Mouse (Mus musculus) hindbrain, embryonic 12.5 days (tissue): ENCODE data around the gene Rchy1. TPM values are rescaled to one million over a fixed set of nuclear protein-coding genes. Genes with fewer than 3 reads are reported as not detected.

Source experiments
- ATAC-seq: fragments of 200-750 bp; cut with Nextera tagmentation; 2 replicates; pipeline ENCODE4 v1.8.0; 2017; ENCODE audit warnings: moderate TSS enrichment; ENCODE audit not compliant: low FRiP score
- H3K27ac ChIP-seq: fragments of 300-500 bp; sonication (generic); 2 replicates; pipeline ENCODE4 v1.5.1; 2016; ENCODE audit warnings: mild to moderate bottlenecking
- H3K27me3 ChIP-seq: fragments of 300-500 bp; sonication (generic); 2 replicates; pipeline ENCODE4 v1.6.1; 2016; ENCODE audit warnings: mild to moderate bottlenecking
- H3K36me3 ChIP-seq: fragments of 300-500 bp; sonication (generic); 2 replicates; pipeline ENCODE4 v1.6.1; 2016; ENCODE audit warnings: mild to moderate bottlenecking
- H3K4me1 ChIP-seq: fragments of 300-500 bp; sonication (generic); 2 replicates; pipeline ENCODE4 v1.6.1; 2016
- H3K4me2 ChIP-seq: fragments of 300-500 bp; sonication (generic); replicated peaks from 2 replicates; pipeline ENCODE4 v1.6.1; 2016; ENCODE audit warnings: mild to moderate bottlenecking
- H3K4me3 ChIP-seq: fragments of 300-500 bp; sonication (generic); 2 replicates; pipeline ENCODE4 v1.5.1; 2016; ENCODE audit warnings: mild to moderate bottlenecking
- H3K9ac ChIP-seq: fragments of 300-500 bp; sonication (generic); 2 replicates; pipeline ENCODE4 v1.6.1; 2016; ENCODE audit warnings: mild to moderate bottlenecking, moderate library complexity
- H3K9me3 ChIP-seq: fragments of 300-500 bp; sonication (generic); replicated peaks from 2 replicates; pipeline ENCODE4 v1.6.1; 2016; ENCODE audit warnings: mild to moderate bottlenecking
- WGBS: fragments of 180-500 bp; shearing (Covaris S2); methylation state at CpG from one replicate; pipeline ENCODE4 v1.1.7; 2016; 5-methylcytosine and 5-hydroxymethylcytosine counted together
- polyA plus RNA-seq: library from polyadenylated mRNA; unstranded; fragments of >200 nt; fragmentation: Nextera tagmentation; extraction: Ambion mirVana; gene quantifications from 2 replicates; pipeline ENCODE4 v1.2.1, GENCODE M21; 2016

The Rchy1 gene
- 71.0 and 74.0 TPM in 2 replicates for polyA plus RNA-seq

DNA sequence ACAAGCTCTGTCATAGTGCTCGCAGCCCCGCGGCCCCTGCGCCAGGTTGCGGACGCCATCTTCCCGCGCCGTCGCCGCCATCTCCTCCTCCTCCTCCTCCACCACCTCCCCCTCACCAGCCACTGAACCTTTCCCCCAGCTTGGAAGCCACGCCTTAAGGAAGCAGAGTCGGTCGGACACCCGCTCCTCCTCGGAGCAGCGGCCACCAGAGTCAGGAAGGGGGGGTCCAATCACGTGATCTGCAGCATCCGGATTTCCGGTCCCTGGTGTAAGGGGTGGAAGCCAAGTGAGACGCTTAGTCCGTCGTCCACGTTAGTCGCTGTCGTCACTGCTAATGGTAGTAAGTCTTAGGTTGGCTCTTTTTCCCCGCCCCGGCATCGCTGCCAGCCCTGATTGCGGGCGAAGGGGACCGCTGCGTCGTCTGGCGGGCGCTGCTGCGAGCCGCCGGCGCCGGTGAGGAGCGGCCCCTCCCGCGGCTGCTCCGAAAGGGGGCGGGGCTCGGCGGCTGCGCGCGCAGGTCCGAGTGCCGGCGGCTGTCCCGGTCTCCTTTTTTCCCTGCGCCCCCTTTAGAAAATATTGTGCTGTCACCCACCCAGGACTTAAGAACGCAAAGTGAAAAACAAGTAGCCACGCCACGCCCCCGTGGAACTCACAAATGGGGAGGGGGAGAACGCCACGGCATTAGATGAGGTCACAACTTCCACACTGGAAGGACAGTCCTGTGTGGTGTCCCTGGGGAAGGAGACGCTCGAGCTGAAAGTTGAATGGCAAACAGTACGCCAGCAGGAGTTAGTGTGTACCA is at the start of gene Rchy1:
Gene Rchy1 (minus strand): TSS at position 430 of the 802 bp plus-strand sequence.
- under 1% methylated on average over 64 of the region's 65 CpGs for WGBS
- peak; percentile 99 for ATAC-seq
- H3K4me2 ChIP-seq = peak within 1 kb of the TSS; percentile 56
- peaks cover under 1% of the 10 kb centered on the region; the same call in 1 of the 2 replicates for H3K36me3 ChIP-seq
- peaks cover 17% of the 10 kb centered on the region for H3K4me1 ChIP-seq
- peak within 1 kb of the TSS; percentile 72 for H3K4me3 ChIP-seq
- no peaks in the 10 kb centered on the region for H3K27me3 ChIP-seq
- peak within 1 kb of the TSS; percentile 99 for H3K27ac ChIP-seq
- H3K9me3 ChIP-seq = no peaks in the 10 kb centered on the region
- peak within 1 kb of the TSS; percentile 80 for H3K9ac ChIP-seq

DNA sequence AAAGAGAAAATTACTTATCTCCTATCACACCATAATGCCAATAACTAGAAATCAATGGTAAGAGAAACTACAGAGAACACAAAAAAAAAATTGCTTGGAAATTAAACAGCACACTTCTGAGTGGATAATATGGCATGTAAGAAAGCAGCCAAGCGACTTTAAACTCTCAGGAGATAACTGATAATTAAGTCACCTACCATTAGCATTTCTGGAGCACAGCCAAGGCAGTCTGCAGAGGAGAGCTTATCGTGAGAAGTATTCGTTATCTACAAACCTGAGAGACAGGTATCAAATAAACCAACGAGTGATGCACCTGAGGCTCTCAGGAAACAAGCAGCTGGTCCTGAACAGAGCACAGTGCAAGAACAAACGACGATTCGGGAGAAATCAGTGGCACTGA is 48.9 kb upstream of the Rchy1 start:
- no peaks in the 10 kb centered on the region for H3K27me3 ChIP-seq
- no peaks in the 10 kb centered on the region for H3K9me3 ChIP-seq
- H3K36me3 ChIP-seq = no peaks in the 10 kb centered on the region
- H3K4me3 ChIP-seq = no peak overlapping the region
- 78% methylated on average over 7 of the region's 7 CpGs for WGBS
- no peak overlapping the region for H3K9ac ChIP-seq
- no peak overlapping the region for H3K4me2 ChIP-seq
- H3K4me1 ChIP-seq = no peaks in the 10 kb centered on the region
- H3K27ac ChIP-seq = no peak overlapping the region
- ATAC-seq = no peak

DNA sequence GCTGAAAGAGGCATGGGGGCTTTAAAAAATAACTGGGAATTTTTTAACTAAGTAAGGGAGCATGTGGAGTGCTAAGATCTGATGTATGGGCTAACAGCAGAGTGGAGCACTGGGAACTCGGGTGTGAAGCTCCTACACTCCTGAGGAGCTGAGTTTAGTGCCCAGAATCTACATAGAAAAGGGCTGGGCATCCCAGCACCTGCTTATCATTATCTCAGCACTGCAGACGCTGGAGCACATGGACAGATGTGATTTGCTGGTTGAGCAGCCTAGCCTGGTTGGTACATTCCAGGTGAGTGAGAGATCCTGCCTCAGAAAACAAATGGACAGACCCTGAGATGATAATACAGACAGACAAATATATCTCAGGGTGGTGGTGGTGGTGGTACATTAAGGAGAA is 47.0 kb upstream of the Rchy1 start:
- no peak overlapping the region for H3K4me2 ChIP-seq
- no peaks in the 10 kb centered on the region for H3K36me3 ChIP-seq
- no peaks in the 10 kb centered on the region for H3K4me1 ChIP-seq
- no peak overlapping the region for H3K4me3 ChIP-seq
- WGBS = 40% methylated on average over 2 of the region's 2 CpGs
- H3K9ac ChIP-seq = no peak overlapping the region
- no peak overlapping the region for H3K27ac ChIP-seq
- no peaks in the 10 kb centered on the region for H3K27me3 ChIP-seq
- no peaks in the 10 kb centered on the region for H3K9me3 ChIP-seq
- no peak for ATAC-seq

DNA sequence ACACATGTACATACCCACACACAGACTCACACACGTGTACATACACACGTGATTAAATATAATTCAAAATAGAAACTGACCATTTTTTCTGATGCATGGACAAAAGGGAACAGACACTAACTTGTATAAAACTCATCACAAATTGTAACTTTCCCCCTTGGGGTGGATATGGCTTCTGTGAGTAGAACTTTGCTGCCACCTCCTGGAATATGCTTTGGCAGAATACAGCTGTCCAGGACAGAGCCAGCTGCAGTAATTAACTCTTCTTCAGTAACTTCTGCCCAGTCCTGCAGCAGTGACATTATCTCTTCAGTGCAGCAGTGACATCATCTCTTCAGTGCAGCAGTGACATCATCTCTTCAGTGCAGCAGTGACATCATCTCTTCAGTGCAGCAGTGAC is 40.1 kb upstream of the Rchy1 start:
- no peaks in the 10 kb centered on the region for H3K27me3 ChIP-seq
- no peak overlapping the region for H3K4me3 ChIP-seq
- no peak for ATAC-seq
- no peaks in the 10 kb centered on the region for H3K36me3 ChIP-seq
- H3K9me3 ChIP-seq = no peaks in the 10 kb centered on the region
- no peak overlapping the region for H3K4me2 ChIP-seq
- no peak overlapping the region for H3K9ac ChIP-seq
- WGBS = 63% methylated on average over 2 of the region's 2 CpGs
- H3K4me1 ChIP-seq = no peaks in the 10 kb centered on the region
- no peak overlapping the region for H3K27ac ChIP-seq

DNA sequence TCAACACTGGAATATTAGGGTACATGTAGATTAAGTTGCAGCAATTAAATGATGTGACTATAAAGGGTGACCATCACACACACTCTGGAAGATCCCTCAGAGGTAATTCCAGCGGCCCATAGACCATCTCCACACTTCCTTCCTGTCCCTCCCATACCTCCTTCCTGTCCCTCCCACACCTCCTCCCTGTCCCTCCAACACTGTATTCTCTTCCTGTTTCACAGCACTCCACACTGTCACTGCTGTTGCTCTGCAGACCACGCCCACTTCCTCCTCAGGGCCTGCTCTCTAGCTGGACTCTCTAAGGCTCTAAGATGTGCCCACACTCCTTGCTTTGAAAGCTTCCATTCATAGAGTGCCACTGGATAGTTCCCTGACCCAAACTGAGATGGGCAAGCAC is 37.9 kb upstream of the Rchy1 start:
- no peak overlapping the region for H3K27ac ChIP-seq
- no peak overlapping the region for H3K4me3 ChIP-seq
- WGBS = 71% methylated on average over 2 of the region's 2 CpGs
- no peaks in the 10 kb centered on the region for H3K36me3 ChIP-seq
- H3K9ac ChIP-seq = no peak overlapping the region
- H3K9me3 ChIP-seq = no peaks in the 10 kb centered on the region
- H3K27me3 ChIP-seq = no peaks in the 10 kb centered on the region
- H3K4me2 ChIP-seq = no peak overlapping the region
- no peak for ATAC-seq
- no peaks in the 10 kb centered on the region for H3K4me1 ChIP-seq

DNA sequence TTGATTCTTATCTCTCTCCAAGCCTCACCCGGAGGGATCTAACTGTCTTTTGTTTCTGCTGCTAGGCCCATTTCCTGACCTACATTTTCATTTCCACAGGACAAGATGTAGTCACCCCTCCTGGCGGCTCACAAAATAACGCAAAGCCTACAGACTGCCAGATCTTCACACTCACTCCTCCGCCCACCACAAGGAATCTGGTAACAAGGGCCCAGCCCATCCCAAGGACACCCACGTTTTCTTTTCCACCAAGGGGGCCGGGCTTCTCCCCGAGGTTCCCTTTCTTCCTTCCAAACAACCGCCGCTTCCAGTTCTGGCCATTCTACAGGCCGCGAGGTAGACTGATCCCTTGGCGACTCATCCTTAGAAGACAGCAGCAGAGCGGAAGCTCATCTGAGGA is 31.7 kb upstream of the Rchy1 start:
- no peaks in the 10 kb centered on the region for H3K36me3 ChIP-seq
- no peak overlapping the region for H3K4me2 ChIP-seq
- ATAC-seq = no peak
- no peak overlapping the region for H3K27ac ChIP-seq
- H3K9ac ChIP-seq = no peak overlapping the region
- 59% methylated on average over 13 of the region's 13 CpGs for WGBS
- no peaks in the 10 kb centered on the region for H3K9me3 ChIP-seq
- no peaks in the 10 kb centered on the region for H3K4me1 ChIP-seq
- H3K27me3 ChIP-seq = no peaks in the 10 kb centered on the region
- no peak overlapping the region for H3K4me3 ChIP-seq

DNA sequence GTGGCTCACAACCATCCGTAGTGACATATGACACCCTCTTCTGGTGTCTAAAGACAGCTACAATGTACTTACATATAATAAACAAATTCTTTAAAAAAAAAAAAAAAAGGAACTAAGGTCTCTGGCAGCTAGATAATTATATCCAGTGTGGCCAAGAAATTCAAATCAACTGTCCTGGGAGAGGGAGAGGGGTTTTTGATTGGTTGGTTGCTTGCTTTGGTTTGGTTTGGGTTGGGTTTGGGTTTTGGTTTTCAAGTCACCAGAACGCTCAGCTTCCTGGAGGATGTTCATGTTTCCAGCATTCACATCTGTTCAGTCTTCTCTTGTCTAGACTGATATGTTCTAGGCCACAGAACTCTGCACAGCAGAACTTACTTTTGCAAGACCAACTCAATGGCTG is 30.2 kb upstream of the Rchy1 start:
- Histone ChIP-seq H3K4me1 (no peaks in the 10 kb centered on the region), H3K27me3 (no peaks in the 10 kb centered on the region), H3K9me3 (no peaks in the 10 kb centered on the region), H3K36me3 (no peaks in the 10 kb centered on the region), H3K27ac (no peak overlapping the region), H3K4me3 (no peak overlapping the region), H3K9ac (no peak overlapping the region), H3K4me2 (no peak overlapping the region)
- no peak for ATAC-seq
- WGBS = 88% methylated on average over 2 of the region's 2 CpGs

DNA sequence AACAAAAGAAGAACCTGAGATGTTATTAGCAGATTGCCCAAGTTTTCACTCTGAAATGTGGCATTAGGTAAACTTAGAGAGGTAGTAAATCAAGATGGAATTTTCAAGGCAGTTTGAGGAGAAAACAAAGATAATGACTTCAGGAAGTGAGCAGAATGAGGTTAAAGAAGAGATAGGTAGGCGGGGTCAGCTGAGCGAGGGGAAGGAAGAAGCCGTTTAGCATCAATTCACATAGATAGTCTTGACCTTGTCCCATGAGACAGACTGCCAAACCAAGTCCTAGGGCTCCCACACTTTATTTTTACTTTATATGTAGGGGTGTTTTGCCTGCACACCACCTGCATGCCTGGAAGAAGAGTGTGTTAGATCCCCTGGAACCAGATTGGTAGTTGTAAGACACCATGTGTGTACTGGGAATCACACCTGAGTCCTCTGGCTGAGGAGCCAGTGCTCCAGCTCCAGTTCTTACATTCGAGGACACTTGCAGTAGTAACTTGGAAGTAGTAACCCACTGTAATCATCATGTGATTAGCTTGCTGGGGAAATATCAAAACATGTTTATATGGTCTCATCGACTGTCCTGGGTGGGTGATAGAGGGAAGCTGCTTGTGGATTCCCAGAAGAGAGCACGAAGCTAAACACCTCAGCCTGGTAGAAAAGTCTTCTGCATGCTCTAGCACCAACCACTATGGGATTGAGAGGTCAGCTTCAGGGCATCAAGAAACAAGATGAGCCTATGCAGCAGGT is 28.5 kb upstream of the Rchy1 start:
- no peak overlapping the region for H3K9ac ChIP-seq
- H3K4me3 ChIP-seq = no peak overlapping the region
- no peak overlapping the region for H3K4me2 ChIP-seq
- no peak overlapping the region for H3K27ac ChIP-seq
- no peak for ATAC-seq
- H3K4me1 ChIP-seq = no peaks in the 10 kb centered on the region
- no peaks in the 10 kb centered on the region for H3K9me3 ChIP-seq
- WGBS = 85% methylated on average over 6 of the region's 6 CpGs
- no peaks in the 10 kb centered on the region for H3K36me3 ChIP-seq
- no peaks in the 10 kb centered on the region for H3K27me3 ChIP-seq

DNA sequence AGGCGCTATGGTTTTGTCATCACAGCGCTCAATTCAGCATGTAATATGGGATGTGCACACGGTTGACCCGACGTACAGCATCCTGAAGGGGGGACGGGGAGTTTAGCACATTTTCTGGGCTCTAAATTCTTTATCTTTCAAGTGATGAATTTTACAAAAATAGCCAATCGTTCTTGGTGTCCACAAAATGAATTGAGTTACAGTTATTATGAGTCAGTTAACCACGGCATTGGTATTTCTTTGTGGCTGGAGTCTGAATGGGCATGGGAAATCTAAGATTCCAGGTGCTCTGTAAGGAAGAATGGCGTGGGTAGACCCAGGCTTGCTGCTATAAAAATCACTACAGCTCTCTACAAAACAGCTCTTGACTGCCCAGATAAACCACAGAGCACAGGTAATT is 26.4 kb upstream of the Rchy1 start:
- Histone ChIP-seq H3K36me3 (no peaks in the 10 kb centered on the region), H3K27me3 (no peaks in the 10 kb centered on the region), H3K4me2 (no peak overlapping the region), H3K9ac (no peak overlapping the region), H3K4me1 (no peaks in the 10 kb centered on the region), H3K4me3 (no peak overlapping the region), H3K27ac (no peak overlapping the region), H3K9me3 (no peaks in the 10 kb centered on the region)
- ATAC-seq = no peak
- WGBS = 79% methylated on average over 9 of the region's 9 CpGs

DNA sequence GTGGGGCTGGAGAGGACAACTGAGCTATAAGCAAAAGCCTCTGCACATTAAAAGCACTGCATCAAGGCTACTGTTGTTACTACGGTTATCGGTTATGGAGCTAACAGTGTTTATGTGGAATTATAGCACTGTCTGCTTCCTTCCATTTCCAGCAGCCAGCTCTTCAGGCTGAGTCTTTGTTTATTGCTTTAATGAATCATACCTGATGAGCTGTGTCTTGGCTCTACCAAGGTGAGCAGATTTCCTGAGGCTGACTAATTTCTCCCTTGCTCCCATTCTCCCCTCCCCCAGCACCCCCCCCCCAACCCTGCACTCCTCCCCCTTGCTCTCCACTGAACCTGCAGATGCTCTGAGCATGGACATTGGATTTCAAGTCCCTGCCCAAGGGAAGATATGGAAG is 24.9 kb upstream of the Rchy1 start:
- 91% methylated on average over 2 of the region's 2 CpGs for WGBS

DNA sequence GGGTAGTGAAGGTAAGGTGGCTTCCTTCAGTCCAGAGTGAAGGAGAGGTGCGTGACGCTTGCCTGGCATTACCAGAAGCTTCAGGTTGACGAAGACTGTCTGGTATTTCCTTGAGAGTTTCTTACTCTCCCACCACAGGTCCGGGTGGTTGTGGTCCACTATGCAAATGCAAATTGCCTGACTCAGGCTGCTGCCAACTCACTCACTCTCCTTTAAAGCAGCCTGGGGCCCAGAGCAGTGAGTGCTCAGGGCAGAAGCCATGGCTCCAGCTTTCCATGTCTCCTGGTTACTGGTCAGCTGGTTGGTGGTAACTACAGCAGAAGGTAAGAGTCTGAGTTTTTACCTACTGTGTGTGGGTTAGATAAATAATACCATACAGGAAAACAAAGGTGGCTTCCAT is 24.4 kb upstream of the Rchy1 start, which contains the start of gene Odaph:
Gene Odaph (plus strand): TSS at position 240 of the 400 bp plus-strand sequence.
- Histone ChIP-seq H3K27me3 (no peaks in the 10 kb centered on the region), H3K4me2 (no peak within 1 kb of the TSS), H3K36me3 (no peaks in the 10 kb centered on the region), H3K4me1 (no peaks in the 10 kb centered on the region), H3K9me3 (no peaks in the 10 kb centered on the region), H3K27ac (no peak within 1 kb of the TSS), H3K4me3 (no peak within 1 kb of the TSS), H3K9ac (no peak within 1 kb of the TSS)
- WGBS = 64% methylated on average over 4 of the region's 4 CpGs
- ATAC-seq = no peak

More for the DNA sequence above, 24.9 kb upstream of the Rchy1 start:
- H3K4me1 ChIP-seq = no peaks in the 10 kb centered on the region
- H3K36me3 ChIP-seq = no peaks in the 10 kb centered on the region
- ATAC-seq = no peak
- no peaks in the 10 kb centered on the region for H3K9me3 ChIP-seq
- H3K4me2 ChIP-seq = no peak overlapping the region
- no peak overlapping the region for H3K27ac ChIP-seq
- H3K9ac ChIP-seq = no peak overlapping the region
- H3K27me3 ChIP-seq = no peaks in the 10 kb centered on the region
- no peak overlapping the region for H3K4me3 ChIP-seq

DNA sequence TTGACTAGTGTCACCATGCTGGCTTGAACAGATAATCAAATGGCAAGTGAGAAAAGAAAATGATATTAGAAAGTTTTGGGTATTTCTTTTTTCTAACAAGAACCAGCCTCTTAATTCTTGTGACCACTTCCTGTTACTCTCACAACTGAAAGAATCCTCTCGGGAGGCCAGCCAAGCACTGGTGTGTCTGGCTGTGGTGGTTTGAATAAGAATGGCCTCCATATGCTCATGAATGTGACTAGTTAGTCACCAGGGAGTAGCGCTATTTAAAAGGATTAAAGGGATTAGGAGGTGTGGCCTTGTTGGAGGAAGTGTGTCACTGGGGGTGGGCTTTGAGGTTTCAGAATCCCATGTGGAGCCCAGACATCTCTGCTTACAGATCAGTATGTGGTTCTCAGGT is 22.9 kb upstream of the Rchy1 start:
- H3K4me3 ChIP-seq = no peak overlapping the region
- H3K36me3 ChIP-seq = no peaks in the 10 kb centered on the region
- H3K9me3 ChIP-seq = no peaks in the 10 kb centered on the region
- no peak overlapping the region for H3K9ac ChIP-seq
- H3K4me1 ChIP-seq = no peaks in the 10 kb centered on the region
- no peak for ATAC-seq
- H3K4me2 ChIP-seq = no peak overlapping the region
- H3K27me3 ChIP-seq = no peaks in the 10 kb centered on the region
- 67% methylated on average over 2 of the region's 2 CpGs for WGBS
- H3K27ac ChIP-seq = no peak overlapping the region
